Mouse (Mus musculus) cerebellum, adult 2 months (tissue): ENCODE results near the gene Arl9.

Experiments
- CTCF ChIP-seq: fragments of 200-500 bp; IDR thresholded peaks from 2 replicates; pipeline ENCODE4 v1.5.1; 2011; ENCODE audit warnings: low read depth, mild to moderate bottlenecking, control low read depth, low read length, moderate library complexity, borderline replicate concordance; ENCODE audit not compliant: insufficient read depth
- POLR2A ChIP-seq: fragments of 200-500 bp; IDR thresholded peaks from 2 replicates; pipeline ENCODE4 v1.6.1; 2011; ENCODE audit warnings: low read length, control low read depth, borderline replicate concordance; ENCODE audit not compliant: insufficient read depth

- TF ChIP-seq CTCF (no peak), POLR2A (no peak)
Measured at GRCm38 (mm10) chr5:77028034-77028433, 24.2 kb downstream of the Arl9 start.
